Mouse (Mus musculus) liver, postnatal 0 days (tissue): ENCODE data around the gene Senp3.
"Not testable (repeated sequence)": the region's sequence is repeated elsewhere in the genome, so short reads cannot be mapped to it uniquely, and the experiment has no call there.

Experiments used
- CTCF ChIP-seq: sonication (generic); IDR thresholded peaks from 2 replicates; pipeline ENCODE4 v1.5.1; 2016; ENCODE audit warnings: antibody characterized with exemption, low read depth
- EP300 ChIP-seq: IDR thresholded peaks from 2 replicates; pipeline ENCODE4 v1.6.1; 2016; ENCODE audit warnings: antibody characterized with exemption, low read depth, mild to moderate bottlenecking

- not testable (repeated sequence) for TF ChIP-seq CTCF, EP300
Measured at GRCm38 (mm10) chr11:69703381-69703780, 21.5 kb upstream of the Senp3 start.
